Mouse (Mus musculus) lung, adult 2 months (tissue): ENCODE data around the gene Cars.

Source experiments
- CTCF ChIP-seq: fragments of 200-500 bp; IDR thresholded peaks from 2 replicates; pipeline ENCODE4 v1.5.1; 2011; ENCODE audit warnings: mild to moderate bottlenecking, low read length, control low read depth; ENCODE audit not compliant: insufficient read depth
- POLR2A ChIP-seq: fragments of 200-500 bp; IDR thresholded peaks from 2 replicates; pipeline ENCODE4 v1.6.1; 2011; ENCODE audit warnings: low read depth, mild to moderate bottlenecking, control low read depth, low read length, borderline replicate concordance; ENCODE audit errors: extremely low read depth

DNA sequence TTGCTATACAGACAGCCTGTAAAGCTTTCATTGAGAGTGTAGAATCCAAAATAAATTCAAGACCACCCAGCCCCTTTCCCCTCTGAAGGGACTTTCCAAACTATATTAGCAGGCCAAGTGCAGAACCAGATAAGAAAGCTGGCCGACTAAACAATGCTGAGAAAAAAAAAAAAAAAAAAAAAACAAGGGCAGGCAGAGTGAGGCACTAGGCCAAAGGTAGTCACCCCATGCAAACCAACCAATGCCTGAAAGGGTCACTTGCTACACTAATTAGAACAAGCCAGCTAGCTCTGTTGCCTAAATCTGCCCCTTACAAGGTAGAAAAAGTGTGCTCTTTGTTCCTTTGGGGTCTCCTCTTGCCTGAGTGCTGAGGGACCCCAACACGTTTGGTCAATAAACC, 5.0 kb upstream of the Cars start:
- TF ChIP-seq CTCF (no peak), POLR2A (no peak)
